Mouse (Mus musculus) large intestine, adult 2 months (tissue): Measurements from ENCODE around the gene Fam186b. TPM values are rescaled to one million over a fixed set of nuclear protein-coding genes. Genes with fewer than 3 reads are reported as not detected.

Experiments used
- DNase-seq: peaks from one replicate; pipeline ENCODE4 v3.0.0-alpha.2; 2012; ENCODE audit warnings: low read depth, low spot score
- WGBS: fragments of 180-500 bp; shearing (Covaris S2); methylation state at CpG from one replicate; pipeline ENCODE4 v1.1.7; 2018; 5-methylcytosine and 5-hydroxymethylcytosine counted together
- polyA plus RNA-seq: library from polyadenylated mRNA; depleted of rRNA; stranded (reverse); fragments of >200 nt; gene quantifications from 2 replicates; pipeline ENCODE4 v1.2.3, GENCODE M21; 2012; rRNA removed

Gene Fam186b
- polyA plus RNA-seq, 1 experiment, result not detected

- 59% methylated on average over 12 of the region's 12 CpGs for WGBS
- no peak for DNase-seq
These were observed 61.2 kb downstream of the Fam186b start for GRCm38 (mm10) chr15:99234326-99235010.

DNA sequence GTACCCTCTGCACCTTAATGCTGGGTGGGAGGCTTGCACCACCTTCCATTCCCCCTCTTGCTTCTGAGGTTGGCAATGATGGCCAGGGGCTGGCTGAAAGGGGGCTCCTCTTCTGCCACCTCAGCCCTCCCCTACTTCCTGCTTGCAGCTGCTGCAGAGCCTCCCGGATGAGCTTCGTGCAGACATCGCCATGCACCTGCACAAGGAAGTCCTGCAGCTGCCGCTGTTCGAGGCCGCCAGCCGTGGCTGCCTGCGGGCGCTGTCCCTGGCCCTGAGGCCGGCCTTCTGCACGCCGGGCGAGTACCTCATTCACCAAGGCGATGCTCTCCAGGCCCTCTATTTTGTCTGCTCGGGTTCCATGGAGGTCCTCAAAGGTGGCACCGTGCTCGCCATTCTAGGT is 62.0 kb downstream of the Fam186b start:
- DNase-seq, result no peak
- WGBS, result 40% methylated on average over 17 of the region's 17 CpGs

GRCm38 (mm10) chr15:99231998-99232397 is 63.7 kb downstream of the Fam186b start:
- WGBS, result 49% methylated on average over 10 of the region's 10 CpGs

DNA sequence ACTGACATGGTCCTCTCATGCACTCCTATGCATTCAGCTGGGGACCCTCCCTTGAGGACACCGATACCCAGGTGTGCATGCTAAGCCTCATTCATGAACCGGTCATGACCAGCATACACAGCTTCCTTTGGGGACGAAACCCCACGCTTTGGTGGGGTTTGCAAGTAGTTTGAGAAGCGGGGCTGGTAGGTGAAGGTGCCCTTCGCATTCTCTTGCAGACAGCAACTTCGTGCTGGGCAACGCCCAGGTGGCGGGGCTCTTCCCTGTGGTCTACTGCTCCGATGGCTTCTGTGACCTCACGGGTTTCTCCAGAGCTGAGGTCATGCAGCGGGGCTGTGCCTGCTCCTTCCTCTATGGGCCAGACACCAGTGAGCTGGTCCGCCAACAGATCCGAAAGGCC is 69.6 kb downstream of the Fam186b start:
- 45% methylated on average over 14 of the region's 14 CpGs for WGBS
- DNase-seq, result no peak

More at GRCm38 (mm10) chr15:99231998-99232397, 63.7 kb downstream of the Fam186b start:
- DNase-seq, result no peak

- DNase-seq, result no peak
- 6% methylated on average over 22 of the region's 22 CpGs for WGBS
These were observed 70.4 kb downstream of the Fam186b start for GRCm38 (mm10) chr15:99225081-99225810.

DNA sequence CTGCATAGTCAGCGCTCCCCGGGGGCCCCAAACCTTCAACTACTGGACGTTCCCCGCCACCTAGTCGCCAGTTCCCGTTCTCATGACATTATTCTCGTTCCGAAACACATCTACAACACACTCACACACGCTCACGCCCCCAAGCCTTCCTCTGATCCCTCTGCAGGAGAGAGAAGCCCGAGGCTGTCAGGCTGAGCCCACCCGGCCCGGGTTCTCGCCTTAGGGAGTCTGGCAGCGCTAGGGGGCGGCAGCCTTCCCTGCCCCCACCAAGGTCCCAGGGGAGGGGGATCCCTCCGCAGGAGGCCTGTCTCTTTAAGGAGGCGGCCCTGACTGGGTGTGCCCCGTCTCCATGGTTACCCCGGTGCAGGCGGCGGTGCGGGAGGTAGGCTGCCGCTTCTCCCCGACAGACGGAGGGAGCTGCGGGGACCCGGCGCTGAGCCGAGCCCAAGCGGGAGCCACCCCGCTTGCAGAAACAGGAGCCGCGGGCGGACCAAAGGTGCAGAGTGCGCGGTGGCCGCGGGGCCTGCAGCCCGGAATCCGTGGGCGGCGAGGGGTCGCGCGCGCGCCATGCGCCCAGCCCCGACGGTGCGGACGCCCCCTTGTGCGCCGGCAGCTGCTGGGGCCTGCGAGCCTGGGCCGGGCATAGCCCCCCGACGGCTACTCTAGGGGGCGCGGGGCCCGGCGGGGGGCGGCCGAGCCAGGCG is 71.3 kb downstream of the Fam186b start, which contains the start of gene Kcnh3:
TSS of gene Kcnh3 (plus strand) at position 654 of the 704 bp plus-strand sequence.
- 2% methylated on average over 65 of the region's 66 CpGs for WGBS
- no peak for DNase-seq

DNA sequence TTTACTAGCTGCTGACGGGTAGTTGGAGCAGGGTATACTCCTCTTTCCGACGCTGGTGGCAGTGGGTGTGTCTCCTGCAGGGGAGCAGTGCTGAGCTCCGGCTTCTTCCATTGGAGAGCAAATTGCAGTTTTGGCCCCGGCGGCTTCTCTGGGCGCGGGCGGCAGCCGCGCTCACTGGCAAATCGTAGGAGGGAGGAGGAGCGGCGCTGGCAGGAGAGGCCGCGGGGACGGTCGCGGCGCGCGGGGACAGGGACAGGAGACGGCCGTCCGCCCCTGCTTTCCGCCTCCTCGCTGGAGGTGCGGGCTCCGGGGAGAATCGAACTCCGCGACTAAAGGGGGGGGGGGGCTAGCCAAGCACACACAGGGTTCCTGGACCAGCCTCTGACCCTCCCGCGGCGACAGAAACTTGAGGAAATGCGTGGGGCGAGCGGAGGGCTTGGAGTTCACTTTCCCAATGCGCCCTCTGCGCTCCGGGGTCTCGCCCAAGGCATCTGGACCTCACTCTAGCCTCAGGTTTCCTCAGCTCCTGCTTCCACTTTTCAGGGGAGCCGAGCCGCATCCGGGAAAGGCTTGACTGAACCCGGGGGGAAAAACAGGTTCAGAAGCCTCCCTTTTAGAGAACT is 72.0 kb downstream of the Fam186b start:
- DNase-seq, result no peak
- under 1% methylated on average over 46 of the region's 46 CpGs for WGBS

DNA sequence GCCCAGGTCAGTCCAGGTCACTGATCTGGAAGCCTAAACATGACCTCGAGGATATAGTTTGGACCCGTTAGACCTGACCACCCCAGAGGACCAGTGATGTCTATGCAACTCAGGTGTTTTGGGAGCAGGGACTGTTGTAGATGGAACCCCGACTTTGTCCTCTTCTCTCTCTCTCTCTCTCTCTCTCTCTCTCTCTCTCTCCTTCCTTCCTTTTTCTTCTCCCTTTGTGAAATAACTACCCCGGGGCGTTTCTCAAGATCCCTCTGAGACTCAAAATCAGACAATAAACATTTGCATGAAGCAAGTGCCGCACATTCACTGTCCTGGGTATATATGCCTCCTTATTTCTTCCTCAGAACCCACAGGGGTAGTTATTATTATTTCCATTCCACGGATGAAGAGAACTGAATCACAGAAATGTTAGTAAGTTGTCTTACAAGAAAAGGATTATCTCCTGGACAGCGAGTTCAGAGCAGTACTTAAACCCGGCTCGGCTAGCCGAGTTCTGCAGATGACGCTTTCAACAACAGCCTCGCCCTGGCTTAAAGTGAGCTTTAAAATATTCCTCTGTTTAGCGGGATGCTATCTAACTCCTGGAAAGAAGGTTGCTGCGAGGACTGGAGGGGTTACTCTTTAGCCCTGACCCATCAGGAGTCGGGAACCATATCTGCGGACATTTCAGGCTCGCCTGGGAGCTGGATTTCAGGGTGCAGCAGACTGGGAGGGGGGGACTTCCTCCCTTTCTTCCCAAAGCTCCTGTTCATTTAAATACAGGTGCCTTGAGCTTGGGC is 72.7 kb downstream of the Fam186b start:
- no peak for DNase-seq

GRCm38 (mm10) chr15:99221315-99221952 is 74.3 kb downstream of the Fam186b start:
- 37% methylated on average over 8 of the region's 8 CpGs for WGBS
- no peak for DNase-seq

More for the DNA sequence above, 72.7 kb downstream of the Fam186b start:
- 4% methylated on average over 18 of the region's 18 CpGs for WGBS

Other genes starting within 250 kb of the Fam186b start
- gene Prph, start 240.7 kb downstream of the Fam186b start, polyA plus RNA-seq, result 6.1 and 9.1 TPM in 2 replicates
- 13.2 and 13.4 TPM in 2 replicates for gene Troap, start 221.3 kb downstream of the Fam186b start, polyA plus RNA-seq
- gene C1ql4, start 208.1 kb downstream of the Fam186b start, polyA plus RNA-seq, result not detected in 2 replicates
- gene Dnajc22, start 202.7 kb downstream of the Fam186b start, polyA plus RNA-seq, result 45.8 and 57.1 TPM in 2 replicates
- gene Spats2, start 170.0 kb downstream of the Fam186b start, polyA plus RNA-seq, result 6.1 and 6.6 TPM in 2 replicates
- 3.9 and 4.7 TPM in 2 replicates for gene Kcnh3, start 71.0 kb downstream of the Fam186b start, polyA plus RNA-seq
- 81.5 and 94.7 TPM in 2 replicates for gene Mcrs1, start 43.9 kb downstream of the Fam186b start, polyA plus RNA-seq
- 19.0 and 20.6 TPM in 2 replicates for gene Prpf40b, start 801 bp downstream of the Fam186b start, polyA plus RNA-seq
- gene Fmnl3, start 74.6 kb upstream of the Fam186b start, polyA plus RNA-seq, result 6.9 and 8.5 TPM in 2 replicates
- 1,095 and 1,343 TPM in 2 replicates for gene Tmbim6, start 97.0 kb upstream of the Fam186b start, polyA plus RNA-seq
- 1.3 and 1.6 TPM in 2 replicates for gene Nckap5l, start 161.9 kb upstream of the Fam186b start, polyA plus RNA-seq
- gene Bcdin3d, start 178.8 kb upstream of the Fam186b start, polyA plus RNA-seq, result 6.7 and 7.0 TPM in 2 replicates
- gene Faim2, start 232.3 kb upstream of the Fam186b start, polyA plus RNA-seq, result 0.59 and 0.97 TPM in 2 replicates